Mouse (Mus musculus) heart, embryonic 11.5 days (tissue): Measurements from ENCODE around the gene Chrna1. TPM values are rescaled to one million over a fixed set of nuclear protein-coding genes. Genes with fewer than 3 reads are reported as not detected.
A peak's percentile ranks its signal among the peaks of the same experiment; 100 is the strongest.

ENCODE experiments used
- ATAC-seq: fragments of 200-750 bp; cut with Nextera tagmentation; replicated peaks from 2 replicates; pipeline ENCODE4 v1.8.0; 2017; ENCODE audit warnings: moderate library complexity; ENCODE audit not compliant: insufficient number of reproducible peaks, low FRiP score, low TSS enrichment
- H3K27ac ChIP-seq: fragments of 300-500 bp; sonication (generic); 2 replicates; pipeline ENCODE4 v1.5.1; 2014; ENCODE audit warnings: mild to moderate bottlenecking, low read depth, low read length
- H3K27me3 ChIP-seq: fragments of 300-500 bp; sonication (generic); 2 replicates; pipeline ENCODE4 v1.6.1; 2014; ENCODE audit warnings: mild to moderate bottlenecking, low read length, mixed read lengths; ENCODE audit not compliant: control insufficient read depth, insufficient read depth
- H3K36me3 ChIP-seq: fragments of 300-500 bp; sonication (generic); 2 replicates; pipeline ENCODE4 v1.6.1; 2014; ENCODE audit warnings: mild to moderate bottlenecking, low read length, moderate library complexity, mixed read lengths; ENCODE audit not compliant: control insufficient read depth, insufficient read depth
- H3K4me1 ChIP-seq: fragments of 300-500 bp; sonication (generic); 2 replicates; pipeline ENCODE4 v1.6.1; 2014; ENCODE audit warnings: low read length; ENCODE audit not compliant: control insufficient read depth, insufficient read depth
- H3K4me2 ChIP-seq: fragments of 300-500 bp; sonication (generic); 2 replicates; pipeline ENCODE4 v1.6.1; 2014; ENCODE audit warnings: mild to moderate bottlenecking, moderate library complexity
- H3K4me3 ChIP-seq: fragments of 300-500 bp; sonication (generic); 2 replicates; pipeline ENCODE4 v1.5.1; 2014; ENCODE audit warnings: low read depth, low read length
- H3K9ac ChIP-seq: fragments of 300-500 bp; sonication (generic); 2 replicates; pipeline ENCODE4 v1.6.1; 2014; ENCODE audit warnings: mild to moderate bottlenecking, low read depth, low read length, moderate library complexity
- H3K9me3 ChIP-seq: fragments of 300-500 bp; sonication (generic); replicated peaks from 2 replicates; pipeline ENCODE4 v1.6.1; 2016; ENCODE audit warnings: low read length; ENCODE audit not compliant: control insufficient read depth
- WGBS: fragments of 180-500 bp; shearing (Covaris S2); extraction: QIAGEN DNeasy Blood & Tissue Kit; methylation state at CpG from one replicate; pipeline ENCODE4 v1.1.7; 2014; ENCODE audit not compliant: insufficient replicate concordance; 5-methylcytosine and 5-hydroxymethylcytosine counted together
- polyA plus RNA-seq: library from polyadenylated mRNA; unstranded; fragments of >200 nt; fragmentation: Nextera tagmentation; extraction: Ambion mirVana; gene quantifications from 2 replicates; pipeline ENCODE4 v1.2.1, GENCODE M21; 2014

The Chrna1 gene
- polyA plus RNA-seq, 1 experiment from 2014 or later, result 0.33 TPM

GRCm38 (mm10) chr2:73529356-73530330 is 50.5 kb downstream of the Chrna1 start, which contains the start of gene Wipf1:
Gene Wipf1, minus strand, starts transcription at chr2:73529734.
- WGBS, result 2% methylated on average over 63 of the region's 66 CpGs
- H3K27ac ChIP-seq, result peak within 1 kb of the TSS; percentile 78
- ATAC-seq, result peak; percentile 73
- no peaks in the 10 kb centered on the region for H3K9me3 ChIP-seq
- H3K27me3 ChIP-seq, result no peaks in the 10 kb centered on the region
- no peaks in the 10 kb centered on the region for H3K36me3 ChIP-seq
- peak within 1 kb of the TSS; percentile 86 for H3K4me3 ChIP-seq
- peak within 1 kb of the TSS; percentile 93 for H3K9ac ChIP-seq
- peaks cover 6% of the 10 kb centered on the region; the same call in 1 of the 2 replicates for H3K4me1 ChIP-seq
- H3K4me2 ChIP-seq, result peak within 1 kb of the TSS; percentile 92

GRCm38 (mm10) chr2:73528516-73529355 is 51.4 kb downstream of the Chrna1 start:
- Histone ChIP-seq H3K4me1 (peaks cover 6% of the 10 kb centered on the region; the same call in 1 of the 2 replicates), H3K9ac (peak overlapping the region; percentile 93), H3K9me3 (no peaks in the 10 kb centered on the region), H3K36me3 (no peaks in the 10 kb centered on the region), H3K27me3 (no peaks in the 10 kb centered on the region), H3K27ac (peak overlapping the region; percentile 78), H3K4me3 (peak overlapping the region; percentile 86), H3K4me2 (peak overlapping the region; percentile 92)
- peak; percentile 27; the same call in 1 of the 2 replicates for ATAC-seq
- 2% methylated on average over 59 of the region's 59 CpGs for WGBS

- WGBS, result 74% methylated on average over 11 of the region's 11 CpGs
- no peaks in the 10 kb centered on the region for H3K27me3 ChIP-seq
- peak overlapping the region; percentile 8; the same call in 1 of the 2 replicates for H3K4me3 ChIP-seq
- no peaks in the 10 kb centered on the region for H3K9me3 ChIP-seq
- no peak overlapping the region for H3K27ac ChIP-seq
- H3K9ac ChIP-seq, result no peak overlapping the region
- peaks cover 13% of the 10 kb centered on the region for H3K4me1 ChIP-seq
- H3K36me3 ChIP-seq, result no peaks in the 10 kb centered on the region
- ATAC-seq, result no peak
- peak overlapping the region; percentile 92 for H3K4me2 ChIP-seq
These were observed 52.2 kb downstream of the Chrna1 start for GRCm38 (mm10) chr2:73527956-73528355.

GRCm38 (mm10) chr2:73526691-73527090 is 53.4 kb downstream of the Chrna1 start:
- Histone ChIP-seq H3K27me3 (no peaks in the 10 kb centered on the region), H3K36me3 (no peaks in the 10 kb centered on the region), H3K4me2 (0 out of 2 replicates have a peak overlapping the region, but pooled peaks have one; percentile 2), H3K9me3 (no peaks in the 10 kb centered on the region), H3K4me1 (peaks cover 15% of the 10 kb centered on the region), H3K4me3 (no peak overlapping the region), H3K27ac (no peak overlapping the region), H3K9ac (no peak overlapping the region)
- no peak for ATAC-seq
- 63% methylated on average over 9 of the region's 9 CpGs for WGBS

- no peak for ATAC-seq
- WGBS, result 51% methylated on average over 8 of the region's 8 CpGs
- Histone ChIP-seq H3K9me3 (no peaks in the 10 kb centered on the region), H3K4me2 (no peak overlapping the region), H3K36me3 (no peaks in the 10 kb centered on the region), H3K4me3 (no peak overlapping the region), H3K4me1 (peaks cover 13% of the 10 kb centered on the region), H3K27ac (no peak overlapping the region), H3K27me3 (no peaks in the 10 kb centered on the region), H3K9ac (0 out of 2 replicates have a peak overlapping the region, but pooled peaks have one; percentile 34)
These were observed 57.2 kb downstream of the Chrna1 start for GRCm38 (mm10) chr2:73522891-73523290.

- no peak for ATAC-seq
- peak overlapping the region; percentile 22; the same call in 1 of the 2 replicates for H3K27ac ChIP-seq
- WGBS, result 74% methylated on average over 6 of the region's 6 CpGs
These were observed 57.8 kb downstream of the Chrna1 start for GRCm38 (mm10) chr2:73522336-73522735.

GRCm38 (mm10) chr2:73521737-73522136 is 58.4 kb downstream of the Chrna1 start:
- WGBS, result 23% methylated on average over 5 of the region's 5 CpGs
- Histone ChIP-seq H3K9me3 (no peaks in the 10 kb centered on the region), H3K27me3 (no peaks in the 10 kb centered on the region), H3K4me2 (no peak overlapping the region), H3K9ac (no peak overlapping the region), H3K4me3 (no peak overlapping the region), H3K4me1 (peaks cover 9% of the 10 kb centered on the region), H3K27ac (peak overlapping the region; percentile 22; the same call in 1 of the 2 replicates), H3K36me3 (no peaks in the 10 kb centered on the region)
- ATAC-seq, result no peak

More at GRCm38 (mm10) chr2:73522336-73522735, 57.8 kb downstream of the Chrna1 start:
- Histone ChIP-seq H3K36me3 (no peaks in the 10 kb centered on the region), H3K9ac (no peak overlapping the region), H3K9me3 (no peaks in the 10 kb centered on the region), H3K27me3 (no peaks in the 10 kb centered on the region), H3K4me3 (no peak overlapping the region), H3K4me1 (peaks cover 13% of the 10 kb centered on the region), H3K4me2 (no peak overlapping the region)

- ATAC-seq, result no peak
- Histone ChIP-seq H3K36me3 (no peaks in the 10 kb centered on the region), H3K9me3 (no peaks in the 10 kb centered on the region), H3K4me3 (no peak overlapping the region), H3K27me3 (no peaks in the 10 kb centered on the region), H3K9ac (no peak overlapping the region), H3K27ac (no peak overlapping the region), H3K4me2 (no peak overlapping the region), H3K4me1 (peaks cover 9% of the 10 kb centered on the region)
- WGBS, result 82% methylated on average over 5 of the region's 5 CpGs
These were observed 61.2 kb downstream of the Chrna1 start for GRCm38 (mm10) chr2:73518966-73519365.
